Mouse (Mus musculus) hindbrain, postnatal 0 days (tissue): ENCODE measurements around the gene Olfr574. TPM values are rescaled to one million over a fixed set of nuclear protein-coding genes. Genes with fewer than 3 reads are reported as not detected.
A peak's percentile ranks its signal among the peaks of the same experiment; 100 is the strongest.

ENCODE experiments used
- ATAC-seq: fragments of 200-750 bp; cut with Nextera tagmentation; 2 replicates; pipeline ENCODE4 v1.8.0; 2017; ENCODE audit warnings: mild to moderate bottlenecking, moderate TSS enrichment, moderate library complexity
- DNase-seq: peaks from one replicate; pipeline ENCODE4 v3.0.0-alpha.2; 2015; ENCODE audit warnings: low spot score
- H3K27ac ChIP-seq: fragments of 300-500 bp; sonication (generic); 2 replicates; pipeline ENCODE4 v1.5.1; 2014; ENCODE audit warnings: mild to moderate bottlenecking
- H3K27me3 ChIP-seq: fragments of 300-500 bp; sonication (generic); 2 replicates; pipeline ENCODE4 v1.6.1; 2014; ENCODE audit warnings: low read length, mixed read lengths; ENCODE audit not compliant: insufficient read depth
- H3K36me3 ChIP-seq: fragments of 300-500 bp; sonication (generic); 2 replicates; pipeline ENCODE4 v1.6.1; 2014; ENCODE audit warnings: low read length, mixed read lengths; ENCODE audit not compliant: insufficient read depth
- H3K4me1 ChIP-seq: fragments of 300-500 bp; sonication (generic); 2 replicates; pipeline ENCODE4 v1.6.1; 2014; ENCODE audit warnings: antibody characterized with exemption, low read length, mixed read lengths; ENCODE audit not compliant: insufficient read depth
- H3K4me2 ChIP-seq: fragments of 300-500 bp; sonication (generic); 2 replicates; pipeline ENCODE4 v1.6.1; 2014; ENCODE audit warnings: low read depth, mild to moderate bottlenecking, low read length, moderate library complexity, mixed read lengths
- H3K4me3 ChIP-seq: fragments of 300-500 bp; sonication (generic); 2 replicates; pipeline ENCODE4 v1.5.1; 2014; ENCODE audit warnings: low read length
- H3K9ac ChIP-seq: fragments of 300-500 bp; sonication (generic); replicated peaks from 2 replicates; pipeline ENCODE4 v1.6.1; 2014; ENCODE audit warnings: mild to moderate bottlenecking, low read length, moderate library complexity, mixed read lengths
- H3K9me3 ChIP-seq: fragments of 300-500 bp; sonication (generic); 2 replicates; pipeline ENCODE4 v1.6.1; 2016; ENCODE audit warnings: low read length, mixed read lengths
- CTCF ChIP-seq: IDR thresholded peaks from 2 replicates; pipeline ENCODE4 v1.5.1; 2016; ENCODE audit warnings: antibody characterized with exemption, control low read depth, low read depth
- WGBS: fragments of 180-500 bp; shearing (Covaris S2); extraction: QIAGEN DNeasy Blood & Tissue Kit; methylation state at CpG from one replicate; pipeline ENCODE4 v1.1.7; 2014; 5-methylcytosine and 5-hydroxymethylcytosine counted together
- polyA plus RNA-seq: library from polyadenylated mRNA; unstranded; fragments of >200 nt; fragmentation: Nextera tagmentation; extraction: Ambion mirVana; gene quantifications from 2 replicates; pipeline ENCODE4 v1.2.1, GENCODE M21; 2015
- total RNA-seq: library from RNA; depleted of rRNA; stranded (reverse); fragments of >200 nt; gene quantifications from 2 replicates; pipeline ENCODE4 v1.2.3, GENCODE M21; 2014; rRNA removed

Gene Olfr574
- total RNA-seq (not detected in 2 replicates), polyA plus RNA-seq (not detected in 2 replicates)

- no peak for TF ChIP-seq CTCF
- WGBS: 86% methylated on average over 1 of the region's 1 CpGs
- H3K4me1 ChIP-seq: no peaks in the 10 kb centered on the region
- no peaks in the 10 kb centered on the region for H3K36me3 ChIP-seq
- ATAC-seq (no peak), DNase-seq (no peak)
- H3K9ac ChIP-seq: no peak within 1 kb of the TSS
- no peak within 1 kb of the TSS for H3K4me2 ChIP-seq
- no peak within 1 kb of the TSS for H3K4me3 ChIP-seq
- H3K27ac ChIP-seq: no peak within 1 kb of the TSS
- H3K9me3 ChIP-seq: no peaks in the 10 kb centered on the region
- H3K27me3 ChIP-seq: no peaks in the 10 kb centered on the region
These were observed at the start of gene Olfr574 for GRCm38 (mm10) chr7:102948167-102948566. Gene Olfr574, plus strand, starts transcription at chr7:102948467.

GRCm38 (mm10) chr7:102915261-102915660, 33.0 kb upstream of the Olfr574 start:
- H3K9ac ChIP-seq: no peak overlapping the region
- no peak overlapping the region for H3K4me3 ChIP-seq
- no peak overlapping the region for H3K4me2 ChIP-seq
- 42% methylated on average over 1 of the region's 1 CpGs for WGBS
- no peaks in the 10 kb centered on the region for H3K27me3 ChIP-seq
- no peaks in the 10 kb centered on the region for H3K4me1 ChIP-seq
- no peak for TF ChIP-seq CTCF
- DNase-seq (no peak), ATAC-seq (no peak)
- H3K9me3 ChIP-seq: no peaks in the 10 kb centered on the region
- H3K27ac ChIP-seq: no peak overlapping the region
- H3K36me3 ChIP-seq: no peaks in the 10 kb centered on the region

- Histone ChIP-seq H3K36me3 (no peaks in the 10 kb centered on the region), H3K9ac (no peak overlapping the region), H3K9me3 (no peaks in the 10 kb centered on the region), H3K4me2 (no peak overlapping the region), H3K4me3 (no peak overlapping the region), H3K4me1 (no peaks in the 10 kb centered on the region), H3K27me3 (no peaks in the 10 kb centered on the region), H3K27ac (no peak overlapping the region)
- DNase-seq: no peak
- TF ChIP-seq CTCF: no peak
- 82% methylated on average over 5 of the region's 5 CpGs for WGBS
- ATAC-seq: no peak
These were observed 31.9 kb upstream of the Olfr574 start for GRCm38 (mm10) chr7:102916405-102916804.

GRCm38 (mm10) chr7:102917032-102917875, 31.0 kb upstream of the Olfr574 start, which contains the start of gene Olfr571:
Gene Olfr571, minus strand, starts transcription at chr7:102917536.
- ATAC-seq (no peak), DNase-seq (no peak)
- no peak for TF ChIP-seq CTCF
- no peak within 1 kb of the TSS for H3K4me2 ChIP-seq
- no peak within 1 kb of the TSS for H3K4me3 ChIP-seq
- no peaks in the 10 kb centered on the region for H3K27me3 ChIP-seq
- 67% methylated on average over 4 of the region's 4 CpGs for WGBS
- no peaks in the 10 kb centered on the region for H3K4me1 ChIP-seq
- H3K9me3 ChIP-seq: no peaks in the 10 kb centered on the region
- no peak within 1 kb of the TSS for H3K9ac ChIP-seq
- no peaks in the 10 kb centered on the region for H3K36me3 ChIP-seq
- H3K27ac ChIP-seq: no peak within 1 kb of the TSS

- H3K27ac ChIP-seq: no peak overlapping the region
- no peak overlapping the region for H3K9ac ChIP-seq
- H3K4me2 ChIP-seq: no peak overlapping the region
- no peaks in the 10 kb centered on the region for H3K4me1 ChIP-seq
- no peaks in the 10 kb centered on the region for H3K36me3 ChIP-seq
- H3K9me3 ChIP-seq: no peaks in the 10 kb centered on the region
- ATAC-seq: peak; percentile 56
- no peak overlapping the region for H3K4me3 ChIP-seq
- TF ChIP-seq CTCF: peak; percentile 82
- no peaks in the 10 kb centered on the region for H3K27me3 ChIP-seq
- WGBS: 14% methylated on average over 1 of the region's 1 CpGs
- peak; percentile 75 for DNase-seq
These were observed 28.6 kb upstream of the Olfr574 start for GRCm38 (mm10) chr7:102919632-102920031.

- WGBS: 63% methylated on average over 1 of the region's 1 CpGs
- no peaks in the 10 kb centered on the region for H3K36me3 ChIP-seq
These were observed 24.2 kb upstream of the Olfr574 start, which contains the start of gene Olfr572 for GRCm38 (mm10) chr7:102924109-102924508. Gene Olfr572, plus strand, starts transcription at chr7:102924409.

GRCm38 (mm10) chr7:102927105-102927504, 21.2 kb upstream of the Olfr574 start:
- H3K9me3 ChIP-seq: no peaks in the 10 kb centered on the region
- WGBS: 72% methylated on average over 3 of the region's 3 CpGs

More at GRCm38 (mm10) chr7:102924109-102924508, 24.2 kb upstream of the Olfr574 start, which contains the start of gene Olfr572:
- ATAC-seq (no peak), DNase-seq (no peak)
- Histone ChIP-seq H3K27me3 (no peaks in the 10 kb centered on the region), H3K4me2 (no peak within 1 kb of the TSS), H3K9me3 (no peaks in the 10 kb centered on the region), H3K27ac (no peak within 1 kb of the TSS), H3K9ac (no peak within 1 kb of the TSS), H3K4me1 (no peaks in the 10 kb centered on the region), H3K4me3 (no peak within 1 kb of the TSS)
- no peak for TF ChIP-seq CTCF

More at GRCm38 (mm10) chr7:102927105-102927504, 21.2 kb upstream of the Olfr574 start:
- Histone ChIP-seq H3K27me3 (no peaks in the 10 kb centered on the region), H3K27ac (no peak overlapping the region), H3K9ac (no peak overlapping the region), H3K4me3 (no peak overlapping the region), H3K4me2 (no peak overlapping the region), H3K36me3 (no peaks in the 10 kb centered on the region), H3K4me1 (no peaks in the 10 kb centered on the region)
- ATAC-seq (no peak), DNase-seq (no peak)
- no peak for TF ChIP-seq CTCF
